Mouse (Mus musculus): ENCODE measurements at regions not wholly inside any gene's neighbourhood (a gene's known extent, or its start where the extent isn't known, plus 50 kb on each side); places are given as distances from the start of the nearest gene placed in this dataset.

GRCm38 (mm10) chr8:107865744-107866143, 76.7 kb upstream of the Zfhx3 start:
- DNase-seq (ENCODE audit: low spot score): no peak
- no peak overlapping the region for H3K9ac ChIP-seq (ENCODE audit: low read length)
- H3K4me2 ChIP-seq (replicated peaks; ENCODE audit: low read depth): no peak overlapping the region
- no peaks in the 10 kb centered on the region for H3K9me3 ChIP-seq (ENCODE audit: control insufficient read depth, low read length)
- 45% methylated on average over 4 of the region's 4 CpGs for WGBS
- no peaks in the 10 kb centered on the region for H3K27me3 ChIP-seq (ENCODE audit: control insufficient read depth, insufficient read depth, low read length)
- no peak overlapping the region for H3K4me3 ChIP-seq (ENCODE audit: low read depth, low read length)
- no peak overlapping the region for H3K27ac ChIP-seq (replicated peaks)
- no peaks in the 10 kb centered on the region for H3K4me1 ChIP-seq (replicated peaks; ENCODE audit: control insufficient read depth, insufficient read depth)
- TF ChIP-seq CTCF (IDR thresholded peaks at IDR 0.05; ENCODE audit: low read depth) (no peak), EP300 (optimal IDR thresholded peaks at IDR 0.05) (no peak)
- no peak for ATAC-seq (ENCODE audit: low FRiP score, low TSS enrichment)
- H3K36me3 ChIP-seq (ENCODE audit: control insufficient read depth, insufficient read depth, low read length): no peaks in the 10 kb centered on the region

GRCm38 (mm10) chr8:107871718-107872117, 70.7 kb upstream of the Zfhx3 start:
- Histone ChIP-seq H3K9me3 (ENCODE audit: control insufficient read depth, low read length) (no peaks in the 10 kb centered on the region), H3K4me2 (replicated peaks; ENCODE audit: low read depth) (no peak overlapping the region), H3K9ac (ENCODE audit: low read length) (no peak overlapping the region), H3K27me3 (ENCODE audit: control insufficient read depth, insufficient read depth, low read length) (no peaks in the 10 kb centered on the region), H3K4me3 (ENCODE audit: low read depth, low read length) (no peak overlapping the region), H3K4me1 (replicated peaks; ENCODE audit: control insufficient read depth, insufficient read depth) (no peaks in the 10 kb centered on the region), H3K27ac (replicated peaks) (no peak overlapping the region), H3K36me3 (ENCODE audit: control insufficient read depth, insufficient read depth, low read length) (no peaks in the 10 kb centered on the region)
- no peak for TF ChIP-seq EP300 (optimal IDR thresholded peaks at IDR 0.05)
- no peak for TF ChIP-seq CTCF (IDR thresholded peaks at IDR 0.05; ENCODE audit: low read depth)
- WGBS: 66% methylated on average over 15 of the region's 15 CpGs
- DNase-seq (ENCODE audit: low spot score) (no peak), ATAC-seq (ENCODE audit: low FRiP score, low TSS enrichment) (no peak)

GRCm38 (mm10) chr8:107872121-107872520, 70.3 kb upstream of the Zfhx3 start:
- ATAC-seq (ENCODE audit: low FRiP score, low TSS enrichment): no peak
- 74% methylated on average over 11 of the region's 11 CpGs for WGBS
- H3K4me2 ChIP-seq (replicated peaks; ENCODE audit: low read depth): no peak overlapping the region
- H3K27me3 ChIP-seq (ENCODE audit: control insufficient read depth, insufficient read depth, low read length): no peaks in the 10 kb centered on the region
- H3K4me1 ChIP-seq (replicated peaks; ENCODE audit: control insufficient read depth, insufficient read depth): no peaks in the 10 kb centered on the region
- no peak overlapping the region for H3K4me3 ChIP-seq (ENCODE audit: low read depth, low read length)
- no peaks in the 10 kb centered on the region for H3K9me3 ChIP-seq (ENCODE audit: control insufficient read depth, low read length)
- no peaks in the 10 kb centered on the region for H3K36me3 ChIP-seq (ENCODE audit: control insufficient read depth, insufficient read depth, low read length)
- no peak overlapping the region for H3K27ac ChIP-seq (replicated peaks)
- DNase-seq (ENCODE audit: low spot score): no peak
- no peak for TF ChIP-seq EP300 (optimal IDR thresholded peaks at IDR 0.05)
- TF ChIP-seq CTCF (IDR thresholded peaks at IDR 0.05; ENCODE audit: low read depth): no peak
- no peak overlapping the region for H3K9ac ChIP-seq (ENCODE audit: low read length)

- ATAC-seq (ENCODE audit: low FRiP score, low TSS enrichment) (no peak), DNase-seq (ENCODE audit: low spot score) (no peak)
- Histone ChIP-seq H3K4me2 (replicated peaks; ENCODE audit: low read depth) (no peak overlapping the region), H3K27me3 (ENCODE audit: control insufficient read depth, insufficient read depth, low read length) (no peaks in the 10 kb centered on the region), H3K27ac (replicated peaks) (no peak overlapping the region), H3K9ac (ENCODE audit: low read length) (no peak overlapping the region), H3K4me3 (ENCODE audit: low read depth, low read length) (no peak overlapping the region), H3K4me1 (replicated peaks; ENCODE audit: control insufficient read depth, insufficient read depth) (no peaks in the 10 kb centered on the region), H3K36me3 (ENCODE audit: control insufficient read depth, insufficient read depth, low read length) (no peaks in the 10 kb centered on the region), H3K9me3 (ENCODE audit: control insufficient read depth, low read length) (no peaks in the 10 kb centered on the region)
- WGBS: 54% methylated on average over 2 of the region's 2 CpGs
- TF ChIP-seq CTCF (IDR thresholded peaks at IDR 0.05; ENCODE audit: low read depth) (no peak), EP300 (optimal IDR thresholded peaks at IDR 0.05) (no peak)
Observed at GRCm38 (mm10) chr8:107876455-107876854, 66.0 kb upstream of the Zfhx3 start.

DNA sequence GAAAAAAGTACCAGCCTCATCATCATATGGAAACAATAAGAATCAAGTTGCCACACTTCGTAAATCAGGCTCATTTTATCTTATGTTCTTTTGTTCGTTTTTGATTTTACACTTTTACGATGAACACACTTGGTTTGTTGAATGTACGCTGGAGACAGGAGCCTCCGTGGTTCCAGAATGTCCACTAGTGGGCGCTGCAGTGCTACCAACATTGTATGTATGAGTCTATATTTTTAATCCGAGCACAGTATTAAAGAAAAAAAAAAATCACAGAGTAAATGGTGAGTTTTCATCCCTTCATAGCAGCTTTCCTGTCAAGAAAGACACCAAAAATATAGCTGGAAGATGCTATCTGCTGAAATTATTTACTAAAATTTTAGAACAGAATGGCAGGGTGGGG, 60.6 kb upstream of the Zfhx3 start:
- Histone ChIP-seq H3K27ac (replicated peaks) (no peak overlapping the region), H3K9ac (ENCODE audit: low read length) (no peak overlapping the region), H3K4me1 (replicated peaks; ENCODE audit: control insufficient read depth, insufficient read depth) (peaks cover 6% of the 10 kb centered on the region; the same call in 1 of the 2 replicates), H3K4me2 (replicated peaks; ENCODE audit: low read depth) (no peak overlapping the region), H3K4me3 (ENCODE audit: low read depth, low read length) (no peak overlapping the region), H3K9me3 (ENCODE audit: control insufficient read depth, low read length) (no peaks in the 10 kb centered on the region), H3K27me3 (ENCODE audit: control insufficient read depth, insufficient read depth, low read length) (no peaks in the 10 kb centered on the region), H3K36me3 (ENCODE audit: control insufficient read depth, insufficient read depth, low read length) (no peaks in the 10 kb centered on the region)
- peak; percentile 92 for TF ChIP-seq CTCF (IDR thresholded peaks at IDR 0.05; ENCODE audit: low read depth)
- TF ChIP-seq EP300 (optimal IDR thresholded peaks at IDR 0.05): no peak
- ATAC-seq (ENCODE audit: low FRiP score, low TSS enrichment): no peak
- WGBS: 18% methylated on average over 7 of the region's 7 CpGs
- peak; percentile 64 for DNase-seq (ENCODE audit: low spot score)

DNA sequence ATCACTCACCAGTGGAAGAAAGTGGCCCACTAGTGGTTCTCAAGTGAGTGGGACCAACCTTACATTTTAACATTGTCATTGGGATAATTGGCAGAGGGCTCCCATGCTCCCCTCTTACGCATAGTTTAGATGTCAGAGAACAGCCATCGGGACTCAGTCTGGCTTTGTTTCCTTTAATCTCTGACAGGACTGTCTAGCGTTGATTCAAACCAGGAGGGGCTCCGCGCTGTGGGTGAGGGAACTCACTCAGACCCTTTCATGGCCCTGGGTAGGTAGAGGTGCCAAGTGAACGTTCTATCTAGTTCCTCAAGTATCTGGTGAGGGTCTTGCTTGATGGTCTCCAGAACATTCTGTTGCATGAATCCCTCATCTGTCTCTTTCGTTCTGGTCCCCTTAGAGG, 56.9 kb upstream of the Zfhx3 start:
- DNase-seq (ENCODE audit: low spot score) (no peak), ATAC-seq (ENCODE audit: low FRiP score, low TSS enrichment) (no peak)
- Histone ChIP-seq H3K9me3 (ENCODE audit: control insufficient read depth, low read length) (no peaks in the 10 kb centered on the region), H3K4me3 (ENCODE audit: low read depth, low read length) (no peak overlapping the region), H3K9ac (ENCODE audit: low read length) (no peak overlapping the region), H3K4me2 (replicated peaks; ENCODE audit: low read depth) (no peak overlapping the region), H3K27me3 (ENCODE audit: control insufficient read depth, insufficient read depth, low read length) (no peaks in the 10 kb centered on the region), H3K27ac (replicated peaks) (no peak overlapping the region), H3K36me3 (ENCODE audit: control insufficient read depth, insufficient read depth, low read length) (no peaks in the 10 kb centered on the region), H3K4me1 (replicated peaks; ENCODE audit: control insufficient read depth, insufficient read depth) (peaks cover 6% of the 10 kb centered on the region; the same call in 1 of the 2 replicates)
- TF ChIP-seq CTCF (IDR thresholded peaks at IDR 0.05; ENCODE audit: low read depth) (no peak), EP300 (optimal IDR thresholded peaks at IDR 0.05) (no peak)
- WGBS: 28% methylated on average over 7 of the region's 7 CpGs
